Mouse (Mus musculus): ENCODE results near the gene Arid1b.

DNA sequence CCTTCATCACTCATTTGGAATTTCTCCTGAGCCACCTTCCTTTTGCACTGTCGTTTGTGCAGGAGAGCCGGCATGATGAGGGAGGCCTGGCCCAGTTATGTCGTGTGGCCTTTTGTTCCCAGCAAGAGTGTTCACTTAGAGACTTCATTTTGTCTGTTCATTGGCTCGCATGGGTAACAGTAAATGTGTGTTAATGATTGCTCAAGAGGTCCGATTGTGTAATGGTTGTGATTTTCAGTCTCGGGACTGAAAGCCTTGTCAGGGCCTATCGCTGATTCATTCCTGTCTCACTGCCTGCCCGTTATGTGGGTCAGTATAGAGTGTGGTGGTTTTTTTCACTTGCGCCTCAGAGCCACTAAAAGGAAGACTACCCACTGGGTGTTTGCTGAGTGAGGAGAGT lies 212.6 kb downstream of the Arid1b start:
- TF ChIP-seq CTCF (IDR thresholded peaks at IDR 0.05; ENCODE audit: extremely low read depth, insufficient read length, insufficient replicate concordance, low read depth, low read length), result no peak
- TF ChIP-seq POLR2A (IDR thresholded peaks at IDR 0.05; ENCODE audit: low read depth, low read length), result no peak

All from small intestine, adult 2 months (tissue).